Mouse (Mus musculus): ENCODE data around the gene Cbx7.
"Not testable (repeated sequence)": the region's sequence is repeated elsewhere in the genome, so short reads cannot be mapped to it uniquely, and the experiment has no call there.

DNA sequence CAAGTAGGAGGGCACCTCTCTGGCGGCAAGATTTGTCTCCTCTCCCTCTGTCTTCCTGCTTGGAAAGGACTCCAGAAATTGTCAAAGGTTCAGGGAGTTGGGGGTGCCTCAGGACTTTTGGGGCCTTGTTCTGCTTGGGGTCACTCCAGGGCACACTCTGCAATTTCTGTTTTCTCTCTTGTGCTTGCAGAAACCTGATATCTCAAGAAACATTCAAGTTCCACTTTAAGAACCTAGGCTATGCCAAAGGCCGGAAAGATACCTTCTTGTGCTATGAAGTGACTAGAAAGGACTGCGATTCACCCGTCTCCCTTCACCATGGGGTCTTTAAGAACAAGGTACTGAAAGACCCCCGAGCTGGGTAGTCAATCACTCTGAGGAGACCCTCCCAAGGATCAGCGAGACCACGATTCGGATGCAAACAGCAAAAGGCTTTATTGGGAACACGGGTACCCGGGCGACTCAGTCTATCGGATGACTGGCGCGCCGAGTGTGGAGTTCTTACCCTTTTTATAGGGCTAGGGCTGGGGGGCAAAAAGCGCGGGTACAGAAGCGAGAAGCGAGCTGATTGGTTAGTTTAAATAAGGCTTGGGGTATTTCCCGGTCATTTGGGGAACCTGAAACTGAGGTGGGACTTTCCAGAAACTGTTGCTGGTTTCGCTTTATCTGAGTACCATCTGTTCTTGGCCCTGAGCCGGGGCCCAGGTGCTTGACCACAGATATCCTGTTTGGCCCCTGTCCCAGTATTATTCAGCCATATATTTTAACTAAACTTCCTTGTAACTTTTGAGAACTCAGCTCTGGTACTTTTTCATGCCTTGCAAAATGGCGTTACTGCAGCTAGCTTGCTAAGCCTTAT is 75.5 kb downstream of the Cbx7 start:
- not testable (repeated sequence) for TF ChIP-seq CTCF (IDR thresholded peaks at IDR 0.05; ENCODE audit: extremely low read depth, insufficient read depth, insufficient read length, insufficient replicate concordance); POLR2A (IDR thresholded peaks at IDR 0.05; ENCODE audit: low read depth, low read length)

All from spleen, adult 2 months (tissue).